Mouse (Mus musculus) liver, embryonic 14.5 days (tissue): ENCODE measurements at regions not wholly inside any gene's neighbourhood (a gene's known extent, or its start where the extent isn't known, plus 50 kb on each side); places are given as distances from the start of the nearest gene placed in this dataset.

Experiments
- CTCF ChIP-seq: IDR thresholded peaks from 2 replicates; pipeline ENCODE4 v1.5.1; 2016; ENCODE audit warnings: antibody characterized with exemption, low read depth, control low read depth
- EP300 ChIP-seq: IDR thresholded peaks from 2 replicates; pipeline ENCODE4 v1.6.1; 2016; ENCODE audit warnings: antibody characterized with exemption, low read depth

GRCm38 (mm10) chr7:54491254-54491653, 344.0 kb upstream of the Luzp2 start:
- no peak for TF ChIP-seq CTCF
- no peak for TF ChIP-seq EP300
